Mouse (Mus musculus) cerebellum, adult 9-11 months (tissue): ENCODE measurements around the gene Rpl5.
"Not testable (repeated sequence)": the region's sequence is repeated elsewhere in the genome, so short reads cannot be mapped to it uniquely, and the experiment has no call there.

ENCODE experiments used
- DNase-seq: peaks from one replicate; pipeline ENCODE4 v3.0.0; 2022

The Rpl5 gene

DNA sequence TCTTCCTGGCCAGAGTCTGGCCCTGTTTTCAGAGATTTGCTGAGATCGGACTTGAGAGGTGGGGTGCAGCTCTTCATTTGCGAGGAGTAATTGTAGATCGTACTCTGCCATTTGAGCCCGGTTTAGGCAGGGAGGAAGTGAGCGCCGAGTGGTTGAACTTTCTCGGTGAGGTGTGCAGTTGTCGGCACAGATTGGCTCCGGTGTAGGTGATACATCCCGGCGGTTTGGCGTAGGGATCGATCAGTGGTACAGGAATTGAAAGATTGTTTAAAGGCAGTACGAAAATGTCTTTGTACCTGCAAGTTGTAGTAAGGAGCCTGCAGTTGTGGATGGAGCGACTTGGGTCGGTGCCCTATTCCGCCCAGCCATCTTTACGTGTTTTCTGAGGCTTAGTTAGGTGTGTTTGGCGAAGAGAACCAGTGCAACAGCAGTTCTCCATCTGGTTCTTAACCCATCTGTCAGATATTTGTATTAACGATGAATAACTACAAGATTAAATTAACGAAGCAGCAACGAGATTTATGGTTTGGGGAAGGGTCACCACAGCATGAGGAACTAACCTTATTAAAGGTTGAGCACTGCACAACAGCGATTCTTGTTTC lies 813 bp downstream of the Rpl5 start:
- DNase-seq: no peak

DNA sequence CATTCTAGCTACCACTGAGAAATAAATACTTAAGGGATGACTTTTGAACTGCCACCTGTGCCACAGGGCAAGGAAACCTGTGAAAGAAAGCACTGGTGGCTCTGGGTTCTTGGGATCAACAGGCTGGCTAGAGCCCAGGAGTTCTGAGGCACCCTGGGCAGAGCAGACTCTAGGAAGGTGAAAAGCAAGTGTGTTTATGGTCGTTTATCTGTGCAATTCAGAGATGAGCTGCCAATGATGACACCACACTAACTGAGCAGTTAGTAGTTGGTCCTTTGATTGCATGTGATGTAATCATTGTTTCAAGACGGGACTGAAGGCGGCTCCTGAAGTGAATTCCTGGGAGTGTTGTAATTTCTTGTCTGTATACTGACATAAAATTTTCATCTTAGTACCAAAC lies 4.0 kb downstream of the Rpl5 start:
- DNase-seq: no peak

DNA sequence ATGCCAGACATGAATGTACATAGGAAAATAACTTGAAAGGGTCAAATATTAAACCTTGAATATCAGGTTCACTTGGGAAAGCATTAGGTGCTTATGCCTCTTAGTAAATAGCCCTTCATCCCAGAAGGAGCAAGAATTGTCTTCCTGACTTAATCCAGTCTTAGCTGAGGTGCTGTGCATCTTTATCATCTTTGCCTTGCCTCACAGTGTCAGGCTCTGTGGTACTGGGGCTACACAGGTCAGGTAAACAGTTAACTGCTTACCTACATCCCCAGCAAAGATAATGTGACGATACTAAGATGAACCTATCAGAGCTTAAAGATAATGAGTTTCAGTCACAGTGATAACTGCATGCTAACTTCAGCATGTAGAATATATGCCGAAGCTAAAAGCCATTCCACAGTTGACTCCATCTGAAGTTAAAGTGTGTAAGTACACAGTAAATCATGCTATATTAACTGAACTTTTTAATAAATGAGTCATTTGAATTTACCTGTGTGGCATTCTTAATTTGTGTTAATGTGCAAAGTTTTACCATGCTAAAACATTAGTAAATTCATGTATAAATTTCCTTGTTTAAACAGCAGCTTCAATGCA lies 8.3 kb downstream of the Rpl5 start:
- DNase-seq: no peak

DNA sequence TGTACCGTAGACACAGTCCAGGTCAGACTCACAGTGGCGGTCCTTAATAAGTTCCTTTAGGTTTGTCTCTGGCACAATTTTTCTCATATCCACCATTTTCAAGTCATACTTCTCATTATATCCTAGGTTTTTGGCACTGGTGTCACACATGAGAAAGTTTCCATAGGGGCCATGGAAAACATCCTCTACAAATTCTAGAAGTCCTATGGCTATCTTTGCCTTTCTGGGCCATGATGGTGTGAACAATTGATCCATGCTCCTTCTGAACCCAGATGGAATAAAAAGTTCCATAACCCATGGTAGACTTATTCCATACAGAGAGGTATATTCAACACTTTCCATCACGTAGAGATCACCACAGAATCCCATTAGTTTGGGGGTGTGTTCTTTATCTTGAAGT lies 9.4 kb downstream of the Rpl5 start:
- DNase-seq: no peak

DNA sequence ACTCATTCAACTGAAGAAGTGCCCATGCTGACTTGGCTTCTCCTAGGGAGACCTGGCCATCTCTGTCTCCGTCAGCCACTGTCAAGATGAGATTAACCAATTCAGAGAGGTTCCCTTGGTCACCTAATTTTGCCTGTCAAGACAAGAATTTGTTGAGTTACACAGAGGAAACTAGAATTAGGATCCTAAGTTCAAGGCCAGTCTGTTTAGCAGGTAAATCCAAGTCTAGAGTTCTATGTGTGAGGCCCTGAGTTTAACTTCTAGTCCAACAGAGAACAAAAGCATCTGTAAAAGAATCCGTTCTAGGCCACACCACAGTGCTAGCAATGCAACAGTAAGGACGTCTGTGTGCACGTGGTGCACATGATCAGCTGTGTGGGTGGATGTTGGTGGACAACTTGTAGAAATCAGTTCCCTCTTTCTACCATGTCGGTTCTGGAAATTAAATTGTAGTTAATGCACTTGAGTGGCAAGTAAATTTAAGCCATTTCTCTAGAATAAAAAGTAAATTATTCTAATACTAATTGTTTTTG lies 9.8 kb downstream of the Rpl5 start:
- no peak for DNase-seq

DNA sequence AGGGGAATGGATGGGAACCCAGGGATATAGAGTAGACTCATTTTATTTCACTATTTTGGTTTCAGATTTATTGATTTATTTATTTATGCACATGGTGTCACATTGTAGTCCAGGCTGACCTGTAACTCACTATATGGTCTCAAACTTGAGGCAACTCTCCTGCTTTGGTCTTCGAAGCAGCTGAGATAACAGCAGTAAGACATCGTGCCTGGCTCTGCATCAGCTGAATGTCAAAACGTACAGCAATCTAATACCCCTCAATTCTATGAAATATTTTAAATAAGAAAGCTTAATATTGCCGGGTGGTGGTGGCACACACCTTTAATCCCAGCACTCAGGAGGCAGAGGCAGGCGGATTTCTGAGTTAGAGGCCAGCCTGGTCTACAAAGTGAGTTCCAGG lies 10.7 kb downstream of the Rpl5 start:
- no peak for DNase-seq

DNA sequence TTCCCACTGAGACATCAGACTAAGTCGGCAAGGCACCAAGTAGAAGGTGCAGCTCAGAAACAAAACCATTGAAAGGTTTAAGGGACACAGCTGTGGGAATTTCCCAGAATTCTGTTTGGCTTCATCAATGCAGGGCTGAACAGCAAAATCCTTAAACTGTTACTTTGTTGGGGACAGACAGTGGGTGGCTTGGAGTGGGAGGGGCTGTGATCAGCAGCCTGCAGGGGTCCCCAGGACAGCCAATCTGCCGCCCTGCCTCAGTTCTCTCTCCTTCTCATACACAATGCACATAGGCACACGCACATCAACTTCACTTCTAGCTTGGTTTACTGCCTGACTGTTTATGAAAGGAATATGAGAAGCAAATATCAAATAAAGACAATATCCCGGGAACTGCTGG lies 15.0 kb downstream of the Rpl5 start:
- no peak for DNase-seq

DNA sequence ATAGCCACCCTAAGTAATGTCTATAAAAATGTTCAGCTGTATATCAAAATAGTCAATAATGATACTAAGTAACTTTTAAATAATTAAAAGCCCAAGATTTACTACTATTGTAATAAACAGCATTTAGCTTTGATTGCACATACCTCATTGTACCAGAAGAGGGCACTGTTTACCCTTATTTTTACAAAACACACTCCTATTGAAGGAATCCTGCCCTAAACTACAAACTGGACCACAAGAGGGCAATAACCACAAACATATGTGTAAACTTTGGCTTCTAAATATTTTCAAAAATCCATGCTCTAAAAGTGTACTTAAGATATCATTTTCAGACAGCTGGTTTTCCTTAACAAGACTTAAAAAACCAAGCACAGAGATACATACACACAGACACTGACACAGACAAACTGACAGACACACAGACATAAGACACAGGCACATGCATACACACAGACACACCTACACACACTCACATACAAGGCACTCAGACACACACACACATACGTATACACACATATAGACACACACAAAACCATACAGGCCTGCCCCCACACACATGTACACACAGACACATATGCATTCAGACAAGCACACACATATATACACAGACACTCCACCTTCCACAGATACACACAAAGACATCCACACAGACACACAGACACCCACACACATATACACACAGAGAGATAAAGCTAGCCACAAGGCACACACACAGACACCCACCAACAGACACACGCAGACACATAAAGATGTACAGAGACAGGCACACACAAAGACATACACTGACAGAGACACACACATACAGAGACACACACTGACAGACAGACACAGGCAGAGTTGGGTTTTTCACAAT lies 21.3 kb downstream of the Rpl5 start:
- peak; percentile 58 for DNase-seq

DNA sequence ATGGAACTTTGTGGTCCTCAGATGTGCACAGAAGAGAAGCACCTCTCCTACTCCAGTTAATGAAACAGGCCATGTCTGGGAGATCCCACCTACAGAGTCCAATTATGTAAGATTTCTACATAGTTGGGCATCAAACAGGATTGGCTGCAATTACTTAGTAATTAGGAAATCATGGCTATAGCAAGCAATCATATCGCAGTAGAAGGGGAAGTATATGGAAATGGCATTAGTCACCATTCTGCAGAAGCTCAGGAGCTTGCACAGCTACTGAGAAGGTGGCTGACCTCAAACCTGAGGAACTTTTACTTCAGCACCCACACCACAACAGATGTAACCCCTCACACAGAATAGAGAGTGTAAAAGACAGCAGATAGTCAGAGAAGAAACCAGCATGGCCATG lies 22.5 kb downstream of the Rpl5 start:
- DNase-seq: no peak

DNA sequence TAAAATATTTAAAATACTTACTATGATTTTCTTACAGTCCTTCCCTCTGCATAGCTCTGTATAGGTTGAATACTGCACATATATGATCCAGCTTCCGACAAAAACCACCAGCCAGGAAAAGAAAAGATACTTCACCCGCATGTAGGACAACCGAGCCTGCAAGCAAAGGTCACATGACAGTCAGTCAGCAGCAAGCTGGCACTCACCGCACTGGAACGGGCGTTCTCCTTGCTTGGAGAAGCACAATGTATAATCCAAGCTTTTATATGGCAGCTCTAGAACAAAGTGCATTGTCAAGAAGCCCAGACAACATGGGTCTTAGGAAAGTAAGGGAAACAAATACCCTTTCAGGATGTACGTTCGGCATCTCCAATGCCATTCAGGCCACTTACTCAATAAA lies 24.3 kb downstream of the Rpl5 start:
- peak; percentile 70 for DNase-seq

DNA sequence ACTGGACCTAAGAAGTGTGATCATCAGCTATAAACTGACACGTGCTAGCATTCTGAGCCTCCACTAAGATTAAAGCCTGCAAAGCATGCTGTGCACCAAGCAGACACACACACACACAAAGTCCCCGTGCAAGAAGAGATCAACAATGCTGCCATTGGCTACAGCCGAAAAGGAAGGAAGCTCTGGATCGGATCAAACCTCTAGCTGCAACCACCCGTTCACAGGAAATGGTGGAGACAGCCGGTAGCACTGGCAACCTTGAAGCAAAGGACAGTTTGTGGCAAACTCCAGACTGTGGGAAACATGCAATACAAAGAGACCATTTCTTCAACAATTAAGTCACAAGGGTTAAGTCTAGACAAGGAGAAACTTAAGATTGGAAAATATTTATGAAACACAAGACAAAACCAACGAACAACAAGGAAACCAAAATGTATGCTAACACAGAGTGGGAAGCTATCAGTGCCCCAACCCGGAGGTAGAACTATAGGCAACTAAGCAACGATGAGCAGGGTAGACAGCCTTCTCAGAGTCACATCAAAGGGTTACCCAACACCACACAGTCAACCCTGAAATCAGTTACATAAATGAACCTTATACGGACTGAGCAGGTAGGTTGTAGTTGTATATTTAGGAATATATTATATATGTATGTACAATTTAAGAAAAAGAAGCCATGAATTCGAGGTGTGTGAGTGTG lies 26.4 kb downstream of the Rpl5 start:
- DNase-seq: no peak

DNA sequence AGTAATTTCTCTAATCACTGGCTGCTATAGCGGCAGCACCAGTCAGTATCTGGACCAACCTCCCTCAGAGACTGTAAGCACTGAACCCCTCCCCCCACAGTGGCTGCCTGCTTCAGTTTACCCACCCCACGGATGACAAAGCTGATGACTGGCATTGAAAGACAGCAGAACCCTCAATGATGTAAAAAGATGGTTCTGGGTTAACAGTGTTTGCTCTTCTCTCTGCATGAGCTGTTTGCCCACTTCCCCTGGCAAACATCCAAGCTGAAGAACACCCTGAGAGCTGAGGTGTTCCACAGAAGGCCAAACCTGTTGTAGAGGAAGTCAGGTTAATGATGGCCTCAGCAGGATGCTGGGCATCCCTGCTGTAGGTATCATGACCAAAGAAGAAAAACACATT lies 32.3 kb downstream of the Rpl5 start:
- DNase-seq: peak; percentile 84

DNA sequence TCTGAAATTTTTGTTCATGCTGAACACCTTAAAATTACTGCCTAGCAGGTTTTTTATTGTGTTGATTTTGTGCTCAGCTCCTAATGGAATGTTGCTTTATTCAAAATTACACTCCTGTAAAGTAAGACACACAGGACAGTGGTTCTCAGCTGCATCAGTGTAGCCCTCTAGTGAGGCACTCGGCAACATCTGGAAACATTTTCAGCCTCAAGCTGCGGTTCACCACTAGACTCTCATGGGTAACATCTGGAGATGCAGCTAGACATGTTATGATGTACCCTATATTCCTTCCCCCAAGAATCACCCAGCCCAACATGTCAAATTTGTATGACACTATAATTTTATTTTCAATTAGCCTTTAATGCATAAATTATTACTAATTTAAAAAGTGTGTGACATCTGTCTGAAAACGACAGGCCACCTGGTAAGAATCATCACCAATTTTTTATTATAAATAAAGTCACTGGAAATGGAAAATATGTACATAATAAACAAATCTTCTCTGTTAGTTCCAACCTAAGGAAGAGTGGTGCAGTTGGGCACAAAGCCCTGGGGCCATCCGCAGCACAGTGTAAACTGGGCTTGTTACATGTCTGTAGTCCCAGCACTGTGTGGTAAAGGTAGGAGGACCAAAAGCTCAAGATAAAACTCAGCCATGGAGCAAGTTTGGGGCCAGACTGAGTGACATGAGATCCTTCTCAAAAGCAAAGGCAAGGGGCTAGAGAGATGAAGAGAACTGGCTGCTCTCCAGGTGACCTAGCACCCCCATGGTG lies 33.1 kb downstream of the Rpl5 start:
- DNase-seq: no peak

DNA sequence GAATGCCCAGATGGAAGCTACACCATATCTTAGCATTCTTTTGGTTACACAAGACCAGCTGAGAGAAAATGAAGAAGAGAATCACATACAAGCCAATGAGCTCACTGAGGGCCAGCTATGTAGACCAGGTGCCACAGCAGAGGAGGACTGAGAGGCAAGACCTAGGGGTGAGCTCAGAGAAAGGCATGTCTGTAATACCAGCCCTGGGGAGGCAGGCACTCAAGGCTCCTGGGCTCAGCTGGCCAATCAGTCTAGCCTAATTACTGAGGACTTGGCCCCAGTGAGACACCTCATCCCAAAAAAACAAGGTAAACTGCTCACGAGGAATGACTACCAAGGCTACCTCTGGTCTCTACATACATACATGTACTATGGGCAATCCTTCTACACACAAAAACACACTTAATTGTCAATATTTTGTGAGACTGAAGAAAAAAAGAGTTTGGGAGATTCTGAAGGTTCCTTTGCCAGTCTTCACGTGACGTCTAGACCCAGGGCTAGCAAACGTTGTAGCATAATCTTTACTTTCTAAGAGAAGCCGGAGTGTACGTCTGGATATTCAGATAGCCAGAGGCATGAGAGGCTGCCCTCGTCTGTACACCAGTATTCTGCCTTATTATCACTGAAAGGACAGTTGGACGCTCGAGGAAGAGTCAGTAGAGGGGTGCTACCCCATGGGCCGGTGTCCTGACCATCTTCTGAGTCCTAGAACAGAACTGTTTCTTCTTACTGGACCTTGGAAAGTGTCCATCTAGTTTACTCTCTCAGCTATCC lies 34.7 kb downstream of the Rpl5 start:
- DNase-seq: no peak

DNA sequence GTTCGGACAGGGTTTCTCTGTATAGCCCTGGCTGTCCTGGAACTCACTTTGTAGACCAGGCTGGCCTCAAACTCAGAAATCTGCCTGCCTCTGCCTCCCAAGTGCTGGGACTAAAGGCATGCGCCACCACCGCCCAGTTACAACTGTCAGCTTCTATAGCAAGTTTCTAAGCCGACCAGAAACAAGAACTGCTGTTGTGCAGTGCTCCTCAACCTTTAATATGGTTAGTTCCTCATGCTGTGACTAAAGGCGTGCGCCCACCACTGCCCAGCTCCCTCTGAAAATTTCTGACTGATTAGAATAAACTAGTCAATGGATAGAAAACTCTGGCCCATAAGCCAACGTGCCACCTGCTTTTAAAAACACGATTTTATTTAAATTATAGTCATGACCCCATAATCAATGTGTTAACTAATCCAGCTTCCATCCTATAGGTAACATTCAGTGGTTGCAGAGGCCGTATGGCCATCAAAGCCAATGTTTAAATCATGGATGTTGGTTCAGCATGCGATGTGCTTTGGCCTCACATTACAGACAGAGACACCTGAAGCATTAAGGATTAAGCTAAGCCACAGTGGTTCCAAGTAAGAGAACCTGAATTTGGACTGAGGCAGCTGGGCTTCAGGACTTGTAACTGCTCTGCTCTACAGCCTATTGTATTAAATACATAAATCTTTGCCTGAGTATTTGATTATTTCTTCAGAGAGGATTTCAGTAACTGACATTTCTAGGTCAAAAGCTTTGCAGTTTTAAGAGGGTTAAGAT lies 36.5 kb downstream of the Rpl5 start:
- DNase-seq: no peak

DNA sequence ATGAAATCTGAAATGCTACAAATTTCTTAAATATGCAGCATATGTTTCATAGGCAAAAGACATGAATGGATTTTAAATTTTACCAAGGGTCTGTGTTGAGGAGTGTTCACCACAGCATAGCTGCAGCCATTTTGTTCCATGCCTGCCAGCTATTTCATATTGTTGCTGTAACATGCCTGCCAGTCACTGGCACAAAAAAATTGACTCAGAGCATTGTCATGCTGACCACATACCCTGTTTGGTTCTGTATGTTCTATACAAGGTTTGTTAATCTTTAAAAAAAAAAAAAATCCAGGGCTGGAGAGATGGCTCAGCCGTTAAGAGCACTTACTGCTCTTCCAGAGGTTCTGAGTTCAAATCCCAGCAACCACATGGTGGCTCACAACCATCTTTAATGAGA lies 38.2 kb downstream of the Rpl5 start:
- DNase-seq: not testable (repeated sequence)

DNA sequence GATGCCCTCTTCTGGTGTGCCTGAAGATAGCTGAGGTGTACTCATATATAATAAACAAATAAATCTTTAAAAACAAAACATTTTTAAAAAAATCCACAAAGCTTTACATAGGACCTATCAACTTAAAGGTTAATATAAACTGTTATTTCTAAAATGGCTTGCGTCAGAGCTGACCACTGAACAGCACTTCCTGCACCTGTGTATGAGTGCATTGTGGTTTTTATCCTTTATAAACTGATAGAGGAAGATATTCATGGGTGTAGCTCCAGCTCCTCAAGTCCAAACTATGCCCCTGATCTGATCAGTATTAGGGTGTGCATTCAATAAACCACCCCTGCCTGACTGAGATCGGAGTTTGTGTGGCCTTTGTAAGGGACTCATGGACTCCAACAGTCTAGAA lies 38.6 kb downstream of the Rpl5 start:
- DNase-seq: no peak

DNA sequence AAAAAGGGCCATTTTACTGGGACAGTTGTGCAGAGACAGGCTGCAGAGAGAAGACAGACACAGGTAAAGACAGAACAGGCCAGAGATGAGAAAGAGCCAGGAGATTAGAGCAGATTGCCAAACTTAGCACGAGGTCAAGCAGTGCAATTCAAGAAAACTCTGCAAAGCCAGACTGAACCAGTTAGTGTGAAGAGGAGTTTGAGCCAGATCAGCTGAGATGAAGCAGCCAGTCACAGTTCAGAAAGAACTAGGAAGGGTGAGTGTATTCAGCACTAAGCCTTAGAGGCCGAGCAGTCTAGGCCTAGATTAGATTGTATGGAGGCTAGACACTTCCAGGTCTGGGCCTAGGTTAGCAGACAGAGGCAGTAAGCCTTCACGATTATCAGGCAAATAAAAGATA lies 39.4 kb downstream of the Rpl5 start:
- DNase-seq: no peak

DNA sequence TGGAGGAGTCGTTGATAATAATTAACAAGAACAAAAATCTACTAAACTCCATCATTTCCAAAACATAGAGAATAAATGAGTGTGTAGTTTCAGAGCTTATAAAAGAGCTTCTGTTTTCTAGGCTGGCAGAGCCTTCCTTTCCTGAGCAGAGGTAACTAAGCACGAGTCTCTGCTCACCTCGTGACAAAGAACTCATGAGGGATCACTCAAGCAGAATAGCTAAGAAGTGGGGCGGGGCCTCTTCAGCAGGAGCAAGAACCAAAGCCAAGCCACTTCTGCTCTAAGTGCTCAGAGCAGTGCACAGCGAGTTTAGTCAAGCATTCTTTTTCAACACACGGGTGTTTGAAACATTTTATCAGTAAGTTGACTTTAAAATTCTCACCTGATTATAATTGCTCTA lies 40.9 kb downstream of the Rpl5 start:
- DNase-seq: no peak

DNA sequence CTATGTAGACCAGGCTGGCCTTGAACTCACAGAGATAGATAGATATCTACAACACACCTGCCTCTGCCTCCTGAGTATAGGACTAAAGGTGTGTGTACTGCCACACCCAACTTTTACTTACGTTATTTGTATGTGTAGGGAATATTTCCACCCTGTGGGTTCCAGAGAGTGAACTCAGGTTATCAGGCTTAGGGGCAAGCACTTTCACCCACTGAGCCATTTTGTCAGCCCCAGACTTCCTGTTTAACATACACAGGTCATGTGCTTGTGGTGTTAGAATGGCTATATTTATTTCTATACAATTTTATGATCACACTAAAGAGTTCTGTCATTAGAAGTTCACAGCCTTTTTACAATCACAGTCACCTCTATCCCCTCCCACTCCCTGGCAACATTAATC lies 42.6 kb downstream of the Rpl5 start:
- DNase-seq: no peak

DNA sequence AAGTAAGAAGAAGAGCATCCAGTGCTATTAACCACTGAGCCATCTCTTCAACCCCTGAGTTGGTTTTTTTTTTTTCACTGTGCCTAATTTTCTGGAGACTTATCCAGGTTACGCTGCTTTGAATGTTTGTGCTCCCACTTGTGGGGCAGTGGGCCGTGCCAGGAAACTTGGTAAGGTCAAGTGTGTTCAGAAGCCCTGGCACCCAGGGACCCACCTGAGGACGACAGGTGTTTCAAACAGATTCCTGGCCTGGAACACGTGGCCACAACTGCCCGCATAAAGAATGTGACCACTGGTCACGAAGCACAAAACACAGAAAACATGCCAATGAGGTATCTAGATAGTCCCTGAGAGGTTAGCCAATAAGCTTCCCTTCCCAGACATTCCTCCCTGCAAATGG lies 43.2 kb downstream of the Rpl5 start:
- no peak for DNase-seq
